Mouse (Mus musculus): ENCODE measurements around the gene Ctdsp1. TPM values are rescaled to one million over a fixed set of nuclear protein-coding genes. Genes with fewer than 3 reads are reported as not detected.

Gene Ctdsp1
- polyA plus RNA-seq, 1 experiment from 2014 or later: 33.1 TPM

- DNase-seq (peak; percentile 67), ATAC-seq (ENCODE audit: low read depth) (peak; percentile 15)
- H3K36me3 ChIP-seq: peaks cover 26% of the 10 kb centered on the region
- H3K9ac ChIP-seq: peak overlapping the region; percentile 76
- no peaks in the 10 kb centered on the region for H3K27me3 ChIP-seq
- peak overlapping the region; percentile 62 for H3K4me3 ChIP-seq (replicated peaks)
- H3K4me2 ChIP-seq: peak overlapping the region; percentile 94
- 6% methylated on average over 11 of the region's 11 CpGs for WGBS (ENCODE audit: insufficient replicate concordance)
- peak overlapping the region; percentile 91 for H3K27ac ChIP-seq
- no peaks in the 10 kb centered on the region for H3K9me3 ChIP-seq (replicated peaks)
- peaks cover 76% of the 10 kb centered on the region for H3K4me1 ChIP-seq (replicated peaks)
These were observed 6.7 kb downstream of the Ctdsp1 start for GRCm38 (mm10) chr1:74397919-74398451.

- WGBS (ENCODE audit: insufficient replicate concordance): 66% methylated on average over 3 of the region's 3 CpGs
- ATAC-seq (ENCODE audit: low read depth) (no peak), DNase-seq (no peak)
- peak overlapping the region; percentile 55 for H3K9ac ChIP-seq
- 0 out of 2 replicates have a peak, but pooled peaks cover under 1% of the 10 kb centered on the region for H3K36me3 ChIP-seq
- peak overlapping the region; percentile 79 for H3K27ac ChIP-seq
- H3K27me3 ChIP-seq: no peaks in the 10 kb centered on the region
- H3K4me1 ChIP-seq (replicated peaks): peaks cover 52% of the 10 kb centered on the region
- H3K4me3 ChIP-seq (replicated peaks): no peak overlapping the region
- H3K9me3 ChIP-seq (replicated peaks): no peaks in the 10 kb centered on the region
- peak overlapping the region; percentile 63 for H3K4me2 ChIP-seq
These were observed 9.2 kb downstream of the Ctdsp1 start for GRCm38 (mm10) chr1:74400531-74400930.

- H3K4me3 ChIP-seq (replicated peaks): peak overlapping the region; percentile 36
- H3K27me3 ChIP-seq: no peaks in the 10 kb centered on the region
- DNase-seq (no peak), ATAC-seq (ENCODE audit: low read depth) (no peak)
- peak overlapping the region; percentile 63 for H3K4me2 ChIP-seq
- H3K4me1 ChIP-seq (replicated peaks): peaks cover 49% of the 10 kb centered on the region
- H3K9me3 ChIP-seq (replicated peaks): no peaks in the 10 kb centered on the region
- 29% methylated on average over 16 of the region's 16 CpGs for WGBS (ENCODE audit: insufficient replicate concordance)
- peak overlapping the region; percentile 79 for H3K27ac ChIP-seq
- peak overlapping the region; percentile 55 for H3K9ac ChIP-seq
- H3K36me3 ChIP-seq: no peaks in the 10 kb centered on the region
These were observed 9.8 kb downstream of the Ctdsp1 start for GRCm38 (mm10) chr1:74401015-74401702.

- ATAC-seq (ENCODE audit: low read depth) (no peak), DNase-seq (no peak)
- Histone ChIP-seq H3K36me3 (no peaks in the 10 kb centered on the region), H3K4me3 (replicated peaks) (no peak overlapping the region), H3K4me2 (no peak overlapping the region), H3K9me3 (replicated peaks) (no peaks in the 10 kb centered on the region), H3K27me3 (no peaks in the 10 kb centered on the region), H3K9ac (no peak overlapping the region), H3K4me1 (replicated peaks) (peaks cover 34% of the 10 kb centered on the region), H3K27ac (no peak overlapping the region)
- 61% methylated on average over 4 of the region's 4 CpGs for WGBS (ENCODE audit: insufficient replicate concordance)
These were observed 12.9 kb downstream of the Ctdsp1 start for GRCm38 (mm10) chr1:74404206-74404605.

- Histone ChIP-seq H3K36me3 (no peaks in the 10 kb centered on the region), H3K4me1 (replicated peaks) (peaks cover 14% of the 10 kb centered on the region), H3K9ac (0 out of 2 replicates have a peak within 1 kb of the TSS, but pooled peaks have one; percentile 15), H3K27ac (no peak within 1 kb of the TSS), H3K27me3 (0 out of 2 replicates have a peak, but pooled peaks cover 3% of the 10 kb centered on the region), H3K9me3 (replicated peaks) (no peaks in the 10 kb centered on the region), H3K4me3 (replicated peaks) (no peak within 1 kb of the TSS), H3K4me2 (no peak within 1 kb of the TSS)
- WGBS (ENCODE audit: insufficient replicate concordance): 48% methylated on average over 15 of the region's 15 CpGs
- ATAC-seq (ENCODE audit: low read depth) (no peak; the same call in 1 of the 2 replicates), DNase-seq (no peak)
These were observed 17.5 kb downstream of the Ctdsp1 start, which contains the start of gene Vil1 for GRCm38 (mm10) chr1:74408589-74409504. Gene Vil1 (plus strand): TSS chr1:74409376.

GRCm38 (mm10) chr1:74411753-74412325, 20.5 kb downstream of the Ctdsp1 start:
- ATAC-seq (ENCODE audit: low read depth) (no peak), DNase-seq (no peak)
- Histone ChIP-seq H3K9ac (no peak overlapping the region), H3K9me3 (replicated peaks) (peaks cover 10% of the 10 kb centered on the region; the same call in 1 of the 2 replicates), H3K36me3 (no peaks in the 10 kb centered on the region), H3K4me2 (no peak overlapping the region), H3K27me3 (0 out of 2 replicates have a peak, but pooled peaks cover 3% of the 10 kb centered on the region), H3K27ac (no peak overlapping the region), H3K4me3 (replicated peaks) (no peak overlapping the region), H3K4me1 (replicated peaks) (peaks cover 26% of the 10 kb centered on the region)
- WGBS (ENCODE audit: insufficient replicate concordance): 30% methylated on average over 2 of the region's 2 CpGs

- Histone ChIP-seq H3K36me3 (no peaks in the 10 kb centered on the region), H3K4me2 (no peak overlapping the region), H3K9me3 (replicated peaks) (peaks cover 10% of the 10 kb centered on the region; the same call in 1 of the 2 replicates), H3K4me3 (replicated peaks) (no peak overlapping the region), H3K27me3 (0 out of 2 replicates have a peak, but pooled peaks cover 3% of the 10 kb centered on the region), H3K9ac (no peak overlapping the region), H3K27ac (no peak overlapping the region), H3K4me1 (replicated peaks) (peaks cover 26% of the 10 kb centered on the region)
- DNase-seq (no peak), ATAC-seq (ENCODE audit: low read depth) (no peak)
- 64% methylated on average over 8 of the region's 8 CpGs for WGBS (ENCODE audit: insufficient replicate concordance)
These were observed 21.4 kb downstream of the Ctdsp1 start for GRCm38 (mm10) chr1:74412711-74413110.

GRCm38 (mm10) chr1:74415143-74415542, 23.8 kb downstream of the Ctdsp1 start:
- WGBS (ENCODE audit: insufficient replicate concordance): 30% methylated on average over 4 of the region's 4 CpGs
- peak; percentile 81 for ATAC-seq (ENCODE audit: low read depth)

GRCm38 (mm10) chr1:74418747-74419439, 27.6 kb downstream of the Ctdsp1 start:
- Histone ChIP-seq H3K9ac (no peak overlapping the region), H3K4me1 (replicated peaks) (peaks cover 12% of the 10 kb centered on the region), H3K36me3 (no peaks in the 10 kb centered on the region), H3K4me3 (replicated peaks) (no peak overlapping the region), H3K4me2 (no peak overlapping the region), H3K27ac (no peak overlapping the region), H3K9me3 (replicated peaks) (peaks cover 10% of the 10 kb centered on the region; the same call in 1 of the 2 replicates), H3K27me3 (no peaks in the 10 kb centered on the region)
- no peak for DNase-seq
- WGBS (ENCODE audit: insufficient replicate concordance): 70% methylated on average over 17 of the region's 17 CpGs
- no peak for ATAC-seq (ENCODE audit: low read depth)

More at GRCm38 (mm10) chr1:74415143-74415542, 23.8 kb downstream of the Ctdsp1 start:
- Histone ChIP-seq H3K4me2 (no peak overlapping the region), H3K4me3 (replicated peaks) (no peak overlapping the region), H3K27me3 (0 out of 2 replicates have a peak, but pooled peaks cover 3% of the 10 kb centered on the region), H3K9me3 (replicated peaks) (peaks cover 10% of the 10 kb centered on the region; the same call in 1 of the 2 replicates), H3K9ac (no peak overlapping the region), H3K27ac (peak overlapping the region; percentile 40), H3K36me3 (no peaks in the 10 kb centered on the region), H3K4me1 (replicated peaks) (peaks cover 17% of the 10 kb centered on the region)
- DNase-seq: peak; percentile 32

- H3K4me3 ChIP-seq (replicated peaks): no peak overlapping the region
- peaks cover 7% of the 10 kb centered on the region for H3K4me1 ChIP-seq (replicated peaks)
- DNase-seq (no peak), ATAC-seq (ENCODE audit: low read depth) (no peak)
- no peaks in the 10 kb centered on the region for H3K36me3 ChIP-seq
- H3K9ac ChIP-seq: no peak overlapping the region
- no peak overlapping the region for H3K4me2 ChIP-seq
- H3K27me3 ChIP-seq: no peaks in the 10 kb centered on the region
- WGBS (ENCODE audit: insufficient replicate concordance): 61% methylated on average over 9 of the region's 9 CpGs
- H3K27ac ChIP-seq: no peak overlapping the region
- H3K9me3 ChIP-seq (replicated peaks): peaks cover 10% of the 10 kb centered on the region; the same call in 1 of the 2 replicates
These were observed 28.1 kb downstream of the Ctdsp1 start for GRCm38 (mm10) chr1:74419440-74419794.

All from liver, embryonic 13.5 days (tissue).